8 mouse cellular contexts compared by ENCODE assay signal in genomic region chr5:140264825-140265575, GRCm38 (mm10). TPM values are rescaled to one million over a fixed set of nuclear protein-coding genes. Genes with fewer than 3 reads are reported as not detected.
A peak's percentile ranks its signal among the peaks of the same experiment; 100 is the strongest.
DNase-seq lines count a peak whose midpoint lies in the region; ATAC-seq lines count a peak whose summit lies in the region.

No protein-coding gene starts in this region.

- H3K4me3 ChIP-seq in forebrain, embryonic 15.5 days: no peak overlapping the region

- H3K9ac ChIP-seq in forebrain, embryonic 15.5 days (replicated peaks): no peak overlapping the region

- 75% methylated on average over 5 of the region's 5 CpGs for WGBS in forebrain, embryonic 15.5 days

- H3K9me3 ChIP-seq in forebrain, embryonic 15.5 days: no peaks in the 10 kb centered on the region

- H3K27ac ChIP-seq in forebrain, embryonic 15.5 days (replicated peaks): peak overlapping the region; percentile 89

- peak; percentile 26; the same call in 1 of the 2 replicates for ATAC-seq in forebrain, embryonic 15.5 days (replicated peaks)

- H3K36me3 ChIP-seq in forebrain, embryonic 15.5 days: 0 out of 2 replicates have a peak, but pooled peaks cover 6% of the 10 kb centered on the region

- DNase-seq in gastrocnemius, postnatal 25 days: peak; percentile 55
- DNase-seq in gastrocnemius, adult 8-10 months (ENCODE audit: low spot score in 2 of 2): no peak
- DNase-seq in kidney, adult 18-20 months: peak; percentile 21
- peak; percentile 60 for DNase-seq in mesoderm, embryonic 11.5 days (ENCODE audit: low read depth, low spot score)
- DNase-seq in thymus, postnatal 36 days: peak; percentile 59 to 63
- DNase-seq in natural killer cell, adult 2 months (ENCODE audit: low spot score in 2 of 2): no peak
- no peak for DNase-seq in Muller cell, postnatal 12 days (ENCODE audit: inconsistent ontology term)

- H3K4me1 ChIP-seq in forebrain, embryonic 15.5 days: peaks cover 22% of the 10 kb centered on the region

- H3K4me2 ChIP-seq in forebrain, embryonic 15.5 days (replicated peaks): no peak overlapping the region

- no peaks in the 10 kb centered on the region for H3K27me3 ChIP-seq in forebrain, embryonic 15.5 days

RNA-seq across cellular contexts. Expression of gene Mad1l1, which starts 56.4 kb away (rescaled TPM):
- 1 to 10 TPM; 7.5 to 7.6 TPM for total RNA-seq in gastrocnemius, postnatal 25 days (2021)
- 1 to 10 TPM; 6.8 to 9.5 (median 7.5) TPM for total RNA-seq in gastrocnemius, adult 8-10 months (2022)
- polyA plus RNA-seq in forebrain, embryonic 15.5 days (2015; fragmentation: Nextera tagmentation; extraction: Ambion mirVana): 33.8 and 35.5 TPM in 2 replicates

RNA-seq across cellular contexts. Expression of gene Nudt1, which starts 56.5 kb away (rescaled TPM):
- total RNA-seq in gastrocnemius, postnatal 25 days (2021): 1 to 10 TPM; 5.3 to 6.5 TPM
- total RNA-seq in gastrocnemius, adult 8-10 months (2022): 1 to 10 TPM; 3.5 to 8.5 (median 6.1) TPM
- 22.3 and 22.9 TPM in 2 replicates for polyA plus RNA-seq in forebrain, embryonic 15.5 days (2015; fragmentation: Nextera tagmentation; extraction: Ambion mirVana)

Comparison
In these comparisons a context has a peak if more than half of its experiments do, and no peak if none do; other contexts are left out.
1. DNase-seq: peak in gastrocnemius, postnatal 25 days (single experiment), kidney, adult 18-20 months (single experiment), mesoderm, embryonic 11.5 days (single experiment) and thymus, postnatal 36 days (2 of 2); none in gastrocnemius, adult 8-10 months (0 of 2), natural killer cell, adult 2 months (0 of 2) and Muller cell, postnatal 12 days (single experiment).